ENCODE assay signal across 8 mouse cellular contexts in genomic region chr2:172042125-172042524, GRCm38 (mm10). TPM values are rescaled to one million over a fixed set of nuclear protein-coding genes. Genes with fewer than 3 reads are reported as not detected.
DNase-seq lines count a peak whose midpoint lies in the region; ATAC-seq and TF ChIP-seq lines count a peak whose summit lies in the region.

No protein-coding gene starts in this region.

- peak; percentile 48; the same call in 1 of the 2 replicates for ATAC-seq in hindbrain, postnatal 0 days
- ATAC-seq in megakaryocyte-erythroid progenitor cell, adult 5-6 weeks (replicated peaks; ENCODE audit: low FRiP score, low TSS enrichment, poor library complexity, severe bottlenecking) = no peak

- peaks cover 8% of the 10 kb centered on the region for H3K4me1 ChIP-seq in hindbrain, postnatal 0 days (ENCODE audit: insufficient read depth, low read length)

- TF ChIP-seq CTCF in hindbrain, postnatal 0 days (IDR thresholded peaks at IDR 0.05; ENCODE audit: low read depth) = peak; percentile 34

- WGBS in hindbrain, postnatal 0 days = under 1% methylated on average over 34 of the region's 34 CpGs

- peak overlapping the region; percentile 56 for H3K9ac ChIP-seq in hindbrain, postnatal 0 days (replicated peaks; ENCODE audit: low read length)

- no peaks in the 10 kb centered on the region for H3K9me3 ChIP-seq in hindbrain, postnatal 0 days (ENCODE audit: low read length)

- DNase-seq in Muller cell, postnatal 12 days (ENCODE audit: inconsistent ontology term) = peak; percentile 86
- peak; percentile 49 to 68 for DNase-seq in cerebellum, postnatal 10 days
- DNase-seq in frontal cortex, postnatal 14 days (ENCODE audit: low spot score in 2 of 2) = peak; percentile 21 to 64
- peak; percentile 80 for DNase-seq in hindbrain, postnatal 0 days (ENCODE audit: low spot score)
- peak; percentile 63 to 75 for DNase-seq in left cerebral cortex, adult 18-20 months (ENCODE audit: low spot score in 2 of 2)
- DNase-seq in lung, postnatal 36 days = peak; percentile 46
- DNase-seq in right cerebral cortex, postnatal 14 days = peak; percentile 74

- H3K4me3 ChIP-seq in hindbrain, postnatal 0 days (ENCODE audit: low read length) = peak overlapping the region; percentile 50

- H3K27ac ChIP-seq in hindbrain, postnatal 0 days = peak overlapping the region; percentile 68

- peak overlapping the region; percentile 64 for H3K4me2 ChIP-seq in hindbrain, postnatal 0 days (ENCODE audit: low read depth, low read length)

- H3K36me3 ChIP-seq in hindbrain, postnatal 0 days (ENCODE audit: insufficient read depth, low read length) = no peaks in the 10 kb centered on the region

- H3K27me3 ChIP-seq in hindbrain, postnatal 0 days (ENCODE audit: insufficient read depth, low read length) = no peaks in the 10 kb centered on the region

RNA-seq across cellular contexts. Expression of gene Cbln4, which starts 1.1 kb away (rescaled TPM):
- 19.0 and 30.2 TPM in 2 replicates for total RNA-seq in hindbrain, postnatal 0 days (2014; rRNA removed)
- polyA plus RNA-seq in hindbrain, postnatal 0 days (2015; fragmentation: Nextera tagmentation; extraction: Ambion mirVana) = 42.1 and 42.6 TPM in 2 replicates
- total RNA-seq in left cerebral cortex, adult 18-20 months (2021) = 10 to 100 TPM; 21.5 to 28.5 TPM
- total RNA-seq in megakaryocyte-erythroid progenitor cell, adult 5-6 weeks (2014; fragmentation: Nextera tagmentation) = not detected in 2 replicates
- total RNA-seq in megakaryocyte-erythroid progenitor cell, adult 5-6 weeks (2017) = not detected in 2 replicates

Comparison
In these comparisons a context has a peak if more than half of its experiments do, and no peak if none do; other contexts are left out.
1. RNA of gene Cbln4, which starts 1.1 kb away (total RNA-seq): 19.0 to 30.2 TPM in hindbrain, postnatal 0 days and 21.5 to 28.5 TPM in left cerebral cortex, adult 18-20 months; not detected in megakaryocyte-erythroid progenitor cell, adult 5-6 weeks; every median in the first group is over 10 times any median in the second.
2. Peak in every context shown above with its lines, with median percentiles within 50 percentile points of each other: DNase-seq.